Mouse (Mus musculus) MEL (cell line): ENCODE measurements around the gene Slc39a11. TPM values are rescaled to one million over a fixed set of nuclear protein-coding genes. Genes with fewer than 3 reads are reported as not detected.

Source experiments
- DNase-seq: peaks from one replicate; pipeline ENCODE4 v3.0.0; 2011; ENCODE audit warnings: low read depth, low spot score
- H3K27ac ChIP-seq: 2 replicates; pipeline ENCODE4 v1.5.1; 2012; ENCODE audit warnings: low read depth, mild to moderate bottlenecking, control low read depth, low read length, moderate library complexity; ENCODE audit not compliant: control insufficient read depth
- H3K27me3 ChIP-seq, 2 experiments: fragments of 150-350 bp in 1 of 2; sonication (generic) in 1 of 2; 2 replicates each; pipeline ENCODE4 v1.6.1; 2012; ENCODE audit warnings: low read length in 2 of 2, mild to moderate bottlenecking in 2 of 2, improper control_type of control experiment in 1 of 2, moderate library complexity in 1 of 2; ENCODE audit not compliant: insufficient read depth in 2 of 2, control insufficient read depth in 1 of 2
- H3K36me3 ChIP-seq, 2 experiments: 2 replicates each; pipeline ENCODE4 v1.6.1; 2012 to 2014; ENCODE audit warnings: low read length in 2 of 2, improper control_type of control experiment in 1 of 2, inconsistent platforms in 1 of 2, mild to moderate bottlenecking in 1 of 2; ENCODE audit not compliant: insufficient read depth in 2 of 2, control insufficient read depth in 1 of 2
- H3K4me1 ChIP-seq, 2 experiments: fragments of 150-350 bp in 1 of 2; sonication (generic) in 1 of 2; 2 replicates each; pipeline ENCODE4 v1.6.1; 2012; ENCODE audit warnings: low read length in 2 of 2, improper control_type of control experiment in 1 of 2, mild to moderate bottlenecking in 1 of 2; ENCODE audit not compliant: insufficient read depth in 2 of 2, control insufficient read depth in 1 of 2
- H3K4me3 ChIP-seq, 2 experiments: fragments of 150-350 bp in 1 of 2; sonication (generic) in 1 of 2; 2 replicates each; pipeline ENCODE4 v1.5.1; 2012; ENCODE audit warnings: low read depth in 2 of 2, low read length in 2 of 2, mild to moderate bottlenecking in 2 of 2, moderate library complexity in 2 of 2, control low read depth in 1 of 2, improper control_type of control experiment in 1 of 2; ENCODE audit not compliant: control insufficient read depth in 1 of 2, insufficient read depth in 1 of 2
- H3K79me2 ChIP-seq: 2 replicates; pipeline ENCODE4 v1.6.1; 2012; ENCODE audit warnings: mild to moderate bottlenecking, low read length, moderate library complexity; ENCODE audit not compliant: control insufficient read depth, poor library complexity, insufficient read depth
- H3K9ac ChIP-seq: 2 replicates; pipeline ENCODE4 v1.6.1; 2012; ENCODE audit warnings: low read depth, mild to moderate bottlenecking, control low read depth, low read length, moderate library complexity; ENCODE audit not compliant: control insufficient read depth, poor library complexity, severe bottlenecking
- H3K9me3 ChIP-seq: fragments of 150-350 bp; sonication (generic); replicated peaks from 2 replicates; pipeline ENCODE4 v1.6.1; 2012; ENCODE audit warnings: mild to moderate bottlenecking, low read length, improper control_type of control experiment, moderate library complexity; ENCODE audit not compliant: insufficient read depth
- BHLHE40 ChIP-seq: IDR thresholded peaks from 2 replicates; pipeline ENCODE4 v1.6.1; 2012; ENCODE audit warnings: low read depth, mild to moderate bottlenecking, inconsistent platforms, low read length, improper control_type of control experiment, borderline replicate concordance
- CHD2 ChIP-seq: IDR thresholded peaks from 2 replicates; pipeline ENCODE4 v1.6.1; 2011; ENCODE audit warnings: low read length, improper control_type of control experiment
- CTCF ChIP-seq, 3 experiments: IDR thresholded peaks in 2 of 3; conservative IDR thresholded peaks in 1 of 3; 2 replicates each; pipeline ENCODE4 v1.5.1; 2011 to 2012; ENCODE audit warnings: low read length in 3 of 3, low read depth in 2 of 3, mild to moderate bottlenecking in 2 of 3, improper control_type of control experiment in 1 of 3, inconsistent platforms in 1 of 3, mixed read lengths in 1 of 3, moderate library complexity in 1 of 3; ENCODE audit not compliant: control insufficient read depth in 1 of 3, insufficient read depth in 1 of 3, poor library complexity in 1 of 3, severe bottlenecking in 1 of 3
- E2F4 ChIP-seq: IDR thresholded peaks from 2 replicates; pipeline ENCODE4 v1.6.1; 2011; ENCODE audit warnings: low read depth, low read length, improper control_type of control experiment, borderline replicate concordance
- EP300 ChIP-seq, 2 experiments: IDR thresholded peaks; 2 replicates each; pipeline ENCODE4 v1.6.1; 2011; ENCODE audit warnings: improper control_type of control experiment in 2 of 2, low read length in 2 of 2, low read depth in 1 of 2, mild to moderate bottlenecking in 1 of 2
- ETS1 ChIP-seq: IDR thresholded peaks from 2 replicates; pipeline ENCODE4 v1.6.1; 2012; ENCODE audit warnings: low read depth, mild to moderate bottlenecking, inconsistent platforms, low read length, improper control_type of control experiment, moderate library complexity
- GABPA ChIP-seq: IDR thresholded peaks from 2 replicates; pipeline ENCODE4 v1.6.1; 2012; ENCODE audit warnings: low read depth, mild to moderate bottlenecking, inconsistent platforms, low read length, improper control_type of control experiment, moderate library complexity
- GATA1 ChIP-seq: IDR thresholded peaks from 2 replicates; pipeline ENCODE4 v1.6.1; 2011; ENCODE audit warnings: low read depth, low read length, improper control_type of control experiment
- HCFC1 ChIP-seq: IDR thresholded peaks from 2 replicates; pipeline ENCODE4 v1.6.1; 2012; ENCODE audit warnings: low read depth, mild to moderate bottlenecking, inconsistent platforms, low read length, improper control_type of control experiment, moderate library complexity
- KAT2A ChIP-seq: conservative IDR thresholded peaks from 2 replicates; pipeline ENCODE4 v1.6.1; 2012; ENCODE audit warnings: low read depth, low read length, improper control_type of control experiment, inconsistent platforms
- MAFK ChIP-seq: IDR thresholded peaks from 2 replicates; pipeline ENCODE4 v1.6.1; 2011; ENCODE audit warnings: low read depth, mild to moderate bottlenecking, low read length, improper control_type of control experiment, borderline replicate concordance
- MAX ChIP-seq: IDR thresholded peaks from 2 replicates; pipeline ENCODE4 v1.6.1; 2011; ENCODE audit warnings: low read length, improper control_type of control experiment
- MAZ ChIP-seq: IDR thresholded peaks from 2 replicates; pipeline ENCODE4 v1.6.1; 2012; ENCODE audit warnings: low read depth, mild to moderate bottlenecking, inconsistent platforms, low read length, improper control_type of control experiment
- MEF2A ChIP-seq: IDR thresholded peaks from 2 replicates; pipeline ENCODE4 v1.6.1; 2014; ENCODE audit warnings: low read depth, mild to moderate bottlenecking, inconsistent platforms, low read length, improper control_type of control experiment; ENCODE audit not compliant: poor library complexity, insufficient replicate concordance, severe bottlenecking; ENCODE audit errors: extremely low read depth
- MYB ChIP-seq: IDR thresholded peaks from 2 replicates; pipeline ENCODE4 v1.6.1; 2011; ENCODE audit warnings: mild to moderate bottlenecking, low read depth, low read length, improper control_type of control experiment
- NELFE ChIP-seq: IDR thresholded peaks from 2 replicates; pipeline ENCODE4 v1.6.1; 2011; ENCODE audit warnings: low read depth, low read length, improper control_type of control experiment
- POLR2A ChIP-seq, 2 experiments: IDR thresholded peaks; 2 replicates each; pipeline ENCODE4 v1.6.1; 2011 to 2012; ENCODE audit warnings: low read length in 2 of 2, mild to moderate bottlenecking in 2 of 2, control low read depth in 1 of 2, improper control_type of control experiment in 1 of 2, low read depth in 1 of 2, moderate library complexity in 1 of 2; ENCODE audit not compliant: control insufficient read depth in 1 of 2, insufficient read depth in 1 of 2, poor library complexity in 1 of 2
- POLR2AphosphoS2 ChIP-seq: IDR thresholded peaks from 2 replicates; pipeline ENCODE4 v1.6.1; 2011; ENCODE audit warnings: low read length, improper control_type of control experiment
- POLR2AphosphoS5 ChIP-seq: IDR thresholded peaks from 2 replicates; pipeline ENCODE4 v1.6.1; 2012; ENCODE audit warnings: low read depth, borderline replicate concordance, mild to moderate bottlenecking, inconsistent platforms, low read length, moderate library complexity, mixed read lengths
- RAD21 ChIP-seq: IDR thresholded peaks from 2 replicates; pipeline ENCODE4 v1.6.1; 2011; ENCODE audit warnings: mild to moderate bottlenecking, low read depth, low read length, improper control_type of control experiment
- RCOR1 ChIP-seq: IDR thresholded peaks from 2 replicates; pipeline ENCODE4 v1.6.1; 2012; ENCODE audit warnings: low read depth, mild to moderate bottlenecking, inconsistent platforms, low read length, improper control_type of control experiment
- SIN3A ChIP-seq: IDR thresholded peaks from 2 replicates; pipeline ENCODE4 v1.6.1; 2012; ENCODE audit warnings: low read length, improper control_type of control experiment, inconsistent platforms
- SMC3 ChIP-seq: IDR thresholded peaks from 2 replicates; pipeline ENCODE4 v1.6.1; 2011; ENCODE audit warnings: low read depth, low read length, improper control_type of control experiment
- TAL1 ChIP-seq: IDR thresholded peaks from 2 replicates; pipeline ENCODE4 v1.6.1; 2012; ENCODE audit warnings: mild to moderate bottlenecking, inconsistent platforms, low read length, moderate library complexity, mixed read lengths
- TBP ChIP-seq: IDR thresholded peaks from 2 replicates; pipeline ENCODE4 v1.8.0; 2011; ENCODE audit warnings: low read depth, low read length, improper control_type of control experiment
- TCF12 ChIP-seq: IDR thresholded peaks from 2 replicates; pipeline ENCODE4 v1.6.1; 2014; ENCODE audit warnings: low read depth, mild to moderate bottlenecking, inconsistent platforms, low read length, improper control_type of control experiment, moderate library complexity
- UBTF ChIP-seq: IDR thresholded peaks from 2 replicates; pipeline ENCODE4 v1.6.1; 2012; ENCODE audit warnings: low read depth, mild to moderate bottlenecking, inconsistent platforms, low read length, improper control_type of control experiment, moderate library complexity, borderline replicate concordance; ENCODE audit not compliant: insufficient read depth
- USF2 ChIP-seq, 2 experiments: IDR thresholded peaks; 2 replicates each; pipeline ENCODE4 v1.6.1; 2011 to 2012; ENCODE audit warnings: improper control_type of control experiment in 2 of 2, low read length in 2 of 2, borderline replicate concordance in 1 of 2, inconsistent platforms in 1 of 2, low read depth in 1 of 2, mild to moderate bottlenecking in 1 of 2; ENCODE audit not compliant: insufficient read depth in 1 of 2
- ZKSCAN1 ChIP-seq: IDR thresholded peaks from 2 replicates; pipeline ENCODE4 v1.6.1; 2012; ENCODE audit warnings: low read depth, mild to moderate bottlenecking, inconsistent platforms, low read length, improper control_type of control experiment, moderate library complexity
- ZNF384 ChIP-seq: IDR thresholded peaks from 2 replicates; pipeline ENCODE4 v1.6.1; 2012; ENCODE audit warnings: low read depth, mild to moderate bottlenecking, inconsistent platforms, low read length, improper control_type of control experiment
- polyA plus RNA-seq, 2 experiments: library from polyadenylated mRNA; stranded (reverse) in 1 of 2; unstranded in 1 of 2; fragments of >175 nt in 1 of 2; fragments of >200 nt in 1 of 2; gene quantifications; 2 replicates each; pipeline versions ENCODE4 v1.2.1 to v1.2.4; 2012; ENCODE audit warnings: low replicate concordance in 2 of 2, low read depth in 1 of 2; ENCODE audit not compliant: insufficient read length in 2 of 2, insufficient read depth in 1 of 2, missing spikeins in 1 of 2
- total RNA-seq: library from RNA; depleted of rRNA; stranded (reverse); fragments of 300-350 nt; gene quantifications from 2 replicates; pipeline ENCODE4 v1.2.3, GENCODE M21; 2012

Gene Slc39a11
- total and polyA plus RNA-seq, 3 experiments: 34.2 to 45.6 TPM; not detected in 1

- no peaks in the 10 kb centered on the region for H3K4me1 ChIP-seq
- H3K27me3 ChIP-seq: no peaks in the 10 kb centered on the region
- no peak overlapping the region for H3K27ac ChIP-seq
- H3K36me3 ChIP-seq: peaks cover 0 to 1% of the 10 kb centered on the region in 2 experiments; a peak in 1 of 4 replicates
- H3K9me3 ChIP-seq: no peaks in the 10 kb centered on the region
- H3K79me2 ChIP-seq: no peaks in the 10 kb centered on the region
- no peak overlapping the region for H3K4me3 ChIP-seq
- H3K9ac ChIP-seq: no peak overlapping the region
- DNase-seq: no peak
- TF ChIP-seq UBTF (no peak), USF2 (IDR thresholded peaks at IDR 0.05; ENCODE audit: borderline replicate concordance in 1 of 2, insufficient read depth in 1 of 2, low read depth in 1 of 2, low read length in 2 of 2) (no peak), ETS1 (no peak), TCF12 (no peak), ZNF384 (no peak), CTCF (IDR thresholded peaks at IDR 0.05 in 2 of 3, conservative IDR thresholded peaks at IDR 0.05 in 1 of 3; ENCODE audit: control insufficient read depth in 1 of 3, insufficient read depth in 1 of 3, low read depth in 2 of 3, low read length in 3 of 3, poor library complexity in 1 of 3, severe bottlenecking in 1 of 3) (no peak), TBP (no peak), MEF2A (no peak), SIN3A (no peak), MAZ (no peak), MAX (no peak), E2F4 (no peak), POLR2A (IDR thresholded peaks at IDR 0.05; ENCODE audit: control insufficient read depth in 1 of 2, insufficient read depth in 1 of 2, low read depth in 1 of 2, low read length in 2 of 2, poor library complexity in 1 of 2) (no peak), MAFK (no peak), TAL1 (no peak), GATA1 (no peak), CHD2 (no peak), EP300 (IDR thresholded peaks at IDR 0.05; ENCODE audit: low read depth in 1 of 2, low read length in 2 of 2) (no peak), KAT2A (no peak)
These were observed 95.0 kb downstream of the Slc39a11 start for GRCm38 (mm10) chr11:113554701-113555360.

- Histone ChIP-seq H3K9me3 (no peaks in the 10 kb centered on the region), H3K79me2 (no peaks in the 10 kb centered on the region), H3K9ac (no peak overlapping the region), H3K4me1 (no peaks in the 10 kb centered on the region), H3K27me3 (no peaks in the 10 kb centered on the region), H3K4me3 (no peak overlapping the region), H3K36me3 (peaks cover 0 to 1% of the 10 kb centered on the region in 2 experiments; a peak in 1 of 4 replicates), H3K27ac (no peak overlapping the region)
- TF ChIP-seq HCFC1 (no peak), UBTF (no peak), E2F4 (no peak), RCOR1 (no peak), BHLHE40 (no peak), TBP (no peak), SMC3 (no peak), ZNF384 (no peak), TCF12 (no peak), GABPA (no peak), NELFE (no peak), POLR2AphosphoS2 (no peak), POLR2AphosphoS5 (no peak), MAX (no peak), MYB (no peak), ZKSCAN1 (no peak), GATA1 (no peak), KAT2A (no peak), CHD2 (no peak), RAD21 (no peak)
- no peak for DNase-seq
These were observed 95.7 kb downstream of the Slc39a11 start for GRCm38 (mm10) chr11:113554194-113554593.
